35 mouse cellular contexts compared by ENCODE assay signal in the genomic region with DNA sequence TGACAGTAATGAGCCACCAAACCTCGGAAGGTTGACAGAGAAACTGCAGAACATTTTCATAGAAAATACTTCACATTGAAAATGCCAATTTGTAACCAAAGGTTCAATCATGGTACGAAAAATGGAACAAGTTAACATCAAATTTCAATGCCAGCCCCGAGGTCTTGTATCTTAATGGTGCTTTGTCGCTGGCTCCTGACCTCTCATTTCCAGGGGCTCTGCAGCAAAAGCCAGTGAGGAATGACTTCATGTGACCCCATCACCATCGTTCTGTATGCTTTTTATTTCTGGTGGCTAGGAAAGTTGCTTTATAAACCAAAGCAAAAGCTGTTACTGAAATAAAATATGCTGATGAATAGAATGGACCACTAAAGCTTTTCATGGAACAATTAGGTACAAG.
"Had no signal": no experiment of that assay in that cellular context is flagged by ENCODE, and none has a peak within 500 bp of the region (broad histone marks: within the 10 kb centered on the region; RNA-seq: fewer than 3 reads in every experiment).

No protein-coding gene starts in this region.

- H3K9me3 ChIP-seq: heart, embryonic 10.5 days; heart, embryonic 12.5 days; heart, embryonic 13.5 days; heart, embryonic 15.5 days; hindbrain, embryonic 10.5 days; hindbrain, embryonic 12.5 days; hindbrain, embryonic 13.5 days; hindbrain, embryonic 15.5 days; intestine, embryonic 15.5 days had no signal

- H3K4me1 ChIP-seq: heart, embryonic 10.5 days; heart, embryonic 12.5 days; hindbrain, embryonic 15.5 days; intestine, embryonic 15.5 days; kidney, embryonic 15.5 days had no signal

- H3K4me3 ChIP-seq: heart, embryonic 10.5 days; heart, embryonic 12.5 days; heart, embryonic 13.5 days; heart, embryonic 15.5 days; hindbrain, embryonic 10.5 days; hindbrain, embryonic 12.5 days; hindbrain, embryonic 13.5 days; hindbrain, embryonic 15.5 days; intestine, embryonic 15.5 days; kidney, embryonic 15.5 days; left cerebral cortex, adult 2 months had no signal

- DNase-seq: heart, postnatal 10 days; heart, postnatal 14 days; heart, postnatal 36 days; heart, postnatal 4 days; kidney, adult 11 months; kidney, adult 18-20 months; kidney, adult 2 months; kidney, adult 8-10 months; kidney, adult 9 months; kidney, postnatal 10 days; kidney, postnatal 14 days; kidney, postnatal 25 days; kidney, postnatal 36 days; kidney, postnatal 4 days; layer of hippocampus, adult 9-11 months; layer of hippocampus, postnatal 36 days had no signal

- H3K36me3 ChIP-seq: heart, embryonic 15.5 days; hindbrain, embryonic 10.5 days; hindbrain, embryonic 12.5 days; hindbrain, embryonic 13.5 days; hindbrain, embryonic 15.5 days; intestine, embryonic 15.5 days; kidney, embryonic 15.5 days had no signal

- H3K9ac ChIP-seq: heart, embryonic 12.5 days; heart, embryonic 13.5 days; heart, embryonic 15.5 days; hindbrain, embryonic 12.5 days; hindbrain, embryonic 13.5 days; hindbrain, embryonic 14.5 days; hindbrain, embryonic 15.5 days; intestine, embryonic 15.5 days; kidney, embryonic 15.5 days had no signal

- H3K27ac ChIP-seq: heart, embryonic 10.5 days; heart, embryonic 13.5 days; heart, embryonic 15.5 days; hindbrain, embryonic 10.5 days; hindbrain, embryonic 12.5 days; hindbrain, embryonic 13.5 days; hindbrain, embryonic 14.5 days; hindbrain, embryonic 15.5 days; hindbrain, postnatal 0 days; intestine, embryonic 15.5 days; kidney, embryonic 15.5 days; kidney, postnatal 0 days; left cerebral cortex, adult 2 months had no signal

- H3K4me2 ChIP-seq: heart, embryonic 11.5 days; heart, embryonic 12.5 days; heart, embryonic 13.5 days; heart, embryonic 15.5 days; hindbrain, embryonic 12.5 days; hindbrain, embryonic 13.5 days; hindbrain, embryonic 14.5 days; hindbrain, embryonic 15.5 days; intestine, embryonic 15.5 days; kidney, embryonic 15.5 days had no signal

- H3K27me3 ChIP-seq: heart, embryonic 12.5 days; heart, embryonic 13.5 days; heart, embryonic 15.5 days; hindbrain, embryonic 12.5 days; hindbrain, embryonic 13.5 days; hindbrain, embryonic 15.5 days; intestine, embryonic 15.5 days; kidney, embryonic 15.5 days had no signal

- ATAC-seq: hindbrain, embryonic 16.5 days; hindbrain, postnatal 0 days; inflammation-experienced regulatory T-cells, adult 6 months; intestine, embryonic 15.5 days; intestine, embryonic 16.5 days; intestine, postnatal 0 days had no signal
